Mouse (Mus musculus) ES-E14 (cell line): ENCODE measurements around the gene Crip3. TPM values are rescaled to one million over a fixed set of nuclear protein-coding genes. Genes with fewer than 3 reads are reported as not detected.

Experiments used
- DNase-seq: peaks from one replicate; pipeline ENCODE4 v3.0.0-alpha.2; 2013; ENCODE audit warnings: low read depth, low spot score
- H3K27ac ChIP-seq: 2 replicates; pipeline ENCODE4 v1.5.1; 2012; ENCODE audit warnings: low read depth, mild to moderate bottlenecking, low read length, moderate library complexity, mixed read lengths; ENCODE audit not compliant: poor library complexity, insufficient read depth, severe bottlenecking
- H3K36me3 ChIP-seq: 2 replicates; pipeline ENCODE4 v1.6.1; 2012; ENCODE audit warnings: mild to moderate bottlenecking, low read length, moderate library complexity, mixed read lengths; ENCODE audit not compliant: control insufficient read depth, poor library complexity, insufficient read depth, severe bottlenecking
- H3K4me1 ChIP-seq, 2 experiments: fragments of 150-350 bp in 1 of 2; sonication (generic) in 1 of 2; 2 replicates each; pipeline ENCODE4 v1.6.1; 2012; ENCODE audit warnings: low read length in 2 of 2, mild to moderate bottlenecking in 1 of 2, mixed read lengths in 1 of 2; ENCODE audit not compliant: control insufficient read depth in 2 of 2, insufficient read depth in 2 of 2, poor library complexity in 1 of 2
- H3K4me3 ChIP-seq, 2 experiments: fragments of 150-350 bp in 1 of 2; sonication (generic) in 1 of 2; 2 replicates each; pipeline ENCODE4 v1.5.1; 2012; ENCODE audit warnings: low read length in 2 of 2, low read depth in 1 of 2, mild to moderate bottlenecking in 1 of 2, mixed read lengths in 1 of 2; ENCODE audit not compliant: insufficient read depth in 1 of 2, poor library complexity in 1 of 2, severe bottlenecking in 1 of 2
- H3K9ac ChIP-seq: 2 replicates; pipeline ENCODE4 v1.6.1; 2012; ENCODE audit warnings: low read depth, mild to moderate bottlenecking, low read length, mixed read lengths; ENCODE audit not compliant: poor library complexity, insufficient read depth, severe bottlenecking
- H3K9me3 ChIP-seq: fragments of 150-350 bp; sonication (generic); 2 replicates; pipeline ENCODE4 v1.6.1; 2012; ENCODE audit warnings: low read depth, mild to moderate bottlenecking, low read length; ENCODE audit not compliant: control insufficient read depth, insufficient read depth
- CHD2 ChIP-seq: IDR thresholded peaks from 2 replicates; pipeline ENCODE4 v1.6.1; 2014; ENCODE audit warnings: mild to moderate bottlenecking, low read depth, low read length, inconsistent platforms
- HCFC1 ChIP-seq: IDR thresholded peaks from 2 replicates; pipeline ENCODE4 v1.6.1; 2012; ENCODE audit warnings: low read length, inconsistent platforms, borderline replicate concordance; ENCODE audit not compliant: insufficient read depth
- MAFK ChIP-seq: IDR thresholded peaks from 2 replicates; pipeline ENCODE4 v1.6.1; 2014; ENCODE audit warnings: mild to moderate bottlenecking, low read depth, low read length, inconsistent platforms; ENCODE audit not compliant: insufficient read depth
- ZNF384 ChIP-seq: IDR thresholded peaks from 2 replicates; pipeline ENCODE4 v1.6.1; 2012; ENCODE audit warnings: low read depth, low read length, inconsistent platforms
- in situ Hi-C, 2 experiments: fragments of 600-800 bp; cut with MboI; formaldehyde crosslinking; loops; one replicate each; pipeline ENCODE4 v1.15.1; 2025; ENCODE audit warnings: low sequenced_read_pairs in 2 of 2, inconsistent platforms in 1 of 2; ENCODE audit not compliant: unreplicated experiment in 2 of 2
- total RNA-seq: library from RNA; depleted of rRNA; stranded (reverse); fragments of 300-350 nt; gene quantifications from 2 replicates; pipeline ENCODE4 v1.2.3, GENCODE M21; 2012; rRNA removed

Gene Crip3
- total RNA-seq = 0.49 and 0.79 TPM in 2 replicates

DNA sequence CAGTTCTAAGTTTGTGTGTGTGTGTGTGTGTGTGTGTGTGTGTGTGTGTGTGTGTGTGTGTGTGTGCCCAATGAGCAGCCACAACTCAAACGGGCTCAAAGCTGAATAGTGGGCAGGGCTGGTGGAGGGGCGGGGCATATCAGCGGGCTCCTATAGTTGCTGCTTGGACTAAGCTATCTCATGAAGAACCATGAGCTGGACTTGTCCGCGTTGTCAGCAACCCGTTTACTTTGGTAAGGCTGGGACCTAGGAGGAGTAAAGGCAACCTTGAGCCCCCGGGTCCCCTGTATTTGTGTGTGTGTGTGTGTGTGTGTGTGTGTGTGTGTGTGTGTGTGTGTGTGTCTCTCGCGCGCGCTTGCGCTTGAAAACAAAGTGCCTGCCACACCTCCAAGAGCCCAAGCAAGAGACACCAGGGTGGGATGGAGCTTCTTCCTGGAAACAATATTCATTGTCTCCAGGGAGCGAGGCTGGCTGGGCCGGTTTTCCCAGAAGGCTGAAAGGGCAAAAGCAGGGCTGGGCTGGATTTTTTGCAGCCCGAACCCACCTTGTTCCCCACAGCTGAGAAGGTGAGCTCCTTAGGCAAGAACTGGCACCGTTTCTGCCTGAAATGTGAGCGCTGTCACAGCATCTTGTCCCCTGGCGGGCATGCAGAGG lies at the start of gene Crip3:
TSS of gene Crip3 (plus strand) at position 166 of the 654 bp plus-strand sequence.
- Histone ChIP-seq H3K4me3 (peak within 1 kb of the TSS; percentile 13 to 26; a peak in 2 of 4 replicates), H3K27ac (no peak within 1 kb of the TSS), H3K36me3 (no peaks in the 10 kb centered on the region), H3K9ac (no peak within 1 kb of the TSS), H3K4me1 (peaks cover 0 to 10% of the 10 kb centered on the region in 2 experiments; a peak in 1 of 4 replicates), H3K9me3 (no peaks in the 10 kb centered on the region)
- TF ChIP-seq ZNF384 (no peak), CHD2 (peak; percentile 63; the same call in 1 of the 2 replicates)
- in situ Hi-C loops = no loop called here
- no peak for DNase-seq

DNA sequence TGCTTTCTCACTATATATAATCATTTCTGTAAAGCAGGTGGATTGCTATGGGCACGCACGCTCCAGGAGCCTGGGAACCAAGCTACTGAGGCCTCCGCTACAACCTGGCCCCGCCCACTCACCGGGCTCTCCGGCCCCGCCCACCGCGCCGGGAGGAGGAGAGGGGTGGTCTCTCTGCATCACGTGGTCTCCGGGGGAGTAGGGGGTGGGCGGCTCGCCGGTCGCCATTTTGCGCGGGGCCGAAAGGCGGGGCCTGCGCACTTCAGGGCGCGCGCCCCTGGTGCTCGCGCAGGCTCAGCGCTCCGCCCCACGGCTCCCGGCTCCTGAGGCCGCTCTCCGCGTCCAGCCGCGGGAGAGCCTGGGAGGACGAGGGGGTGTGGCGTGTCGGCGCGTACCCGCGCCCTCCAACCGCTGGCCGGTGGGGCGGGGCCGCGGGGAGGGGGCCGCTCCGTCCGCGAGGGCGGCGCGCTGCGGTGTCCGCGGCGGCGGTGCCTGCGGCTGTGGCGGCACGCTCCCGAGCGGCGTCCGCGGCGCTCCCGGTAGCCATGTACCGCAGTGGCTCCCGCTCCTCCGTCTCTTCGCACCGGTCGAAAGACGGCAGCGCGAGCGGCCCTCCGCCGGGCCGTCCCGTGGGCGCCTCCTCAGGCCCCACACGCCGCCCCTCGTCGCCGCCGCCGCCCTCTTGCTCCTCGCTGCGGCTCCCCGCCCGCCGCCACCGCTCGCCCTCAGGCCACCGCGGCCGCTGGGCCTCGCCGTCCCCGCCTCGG lies 45.2 kb upstream of the Crip3 start, which contains the start of gene Zfp318:
TSS of gene Zfp318 (plus strand) at position 438 of the 767 bp plus-strand sequence.
- peak; percentile 94 for DNase-seq
- Histone ChIP-seq H3K4me3 (peak within 1 kb of the TSS; percentile 87 to 89), H3K27ac (peak within 1 kb of the TSS; percentile 36; the same call in 1 of the 2 replicates), H3K9me3 (no peaks in the 10 kb centered on the region), H3K36me3 (peaks cover 2% of the 10 kb centered on the region; the same call in 1 of the 2 replicates), H3K4me1 (no peaks in the 10 kb centered on the region), H3K9ac (peak within 1 kb of the TSS; percentile 95)
- peak; percentile 62 for TF ChIP-seq HCFC1
- no peak for TF ChIP-seq MAFK
- in situ Hi-C loops = no loop called here

DNA sequence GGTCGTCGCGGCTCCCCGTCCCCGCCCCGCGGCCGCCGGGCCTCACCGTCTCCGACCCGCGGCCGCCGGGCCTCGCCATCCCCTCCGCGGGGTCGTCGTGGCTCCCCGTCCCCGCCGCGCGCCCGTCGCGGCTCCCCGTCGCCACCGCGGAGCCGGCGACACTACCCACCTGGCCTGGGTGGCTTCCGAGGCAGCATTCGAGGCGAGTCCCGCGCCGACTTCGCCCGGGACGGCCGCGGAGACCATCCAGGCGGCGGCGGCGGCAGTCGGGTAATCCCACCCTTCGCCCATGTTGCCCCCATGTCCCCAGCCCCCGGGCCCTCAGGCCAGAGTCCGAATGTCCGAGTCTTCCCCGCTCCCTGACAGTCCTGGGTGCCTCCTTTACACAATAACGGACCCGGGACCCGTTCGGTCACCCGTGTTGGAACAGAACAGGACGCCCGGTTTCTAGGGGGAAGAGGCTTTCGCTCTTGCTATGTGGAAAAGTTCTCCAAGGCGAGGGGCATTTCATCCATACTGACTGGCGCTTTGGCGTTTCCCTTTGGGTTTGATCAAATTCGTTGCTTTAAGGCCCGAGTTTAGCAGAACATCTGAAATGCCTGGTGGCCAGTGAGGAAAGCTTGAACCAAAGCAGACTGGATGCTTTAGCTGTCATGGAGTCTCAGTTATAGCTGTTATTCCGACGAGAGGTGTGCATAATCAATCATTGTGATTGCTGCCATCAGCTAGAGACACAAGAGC lies 44.5 kb upstream of the Crip3 start:
- Histone ChIP-seq H3K9ac (peak overlapping the region; percentile 95), H3K27ac (peak overlapping the region; percentile 36; the same call in 1 of the 2 replicates), H3K9me3 (no peaks in the 10 kb centered on the region), H3K36me3 (peaks cover 2% of the 10 kb centered on the region), H3K4me3 (peak overlapping the region; percentile 87 to 89), H3K4me1 (no peaks in the 10 kb centered on the region)
- in situ Hi-C loops = no loop called here
- TF ChIP-seq ZNF384 (no peak), MAFK (no peak), HCFC1 (no peak)
- DNase-seq = no peak

DNA sequence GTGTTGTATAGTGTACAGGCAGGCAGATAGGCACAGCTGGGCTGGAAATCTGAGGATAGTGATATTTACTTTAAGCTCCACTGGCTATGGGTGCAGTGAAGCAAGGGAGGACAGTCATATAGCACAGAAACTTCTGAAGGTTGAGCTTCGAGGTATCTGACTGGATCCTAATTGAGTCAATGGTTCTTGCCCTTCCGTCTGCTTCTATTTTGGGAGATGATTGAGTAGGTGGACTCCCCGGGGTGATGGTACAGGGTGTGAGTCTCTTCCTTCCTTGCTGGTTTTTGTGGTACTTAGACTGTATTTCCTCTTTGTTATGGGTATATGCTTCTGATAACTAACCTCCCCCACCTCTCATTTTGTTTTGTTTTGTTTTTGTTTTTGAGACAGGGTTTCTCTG lies 40.5 kb upstream of the Crip3 start:
- TF ChIP-seq MAFK = no peak
- H3K4me3 ChIP-seq = no peak overlapping the region
- DNase-seq = no peak
- no peak overlapping the region for H3K27ac ChIP-seq
- H3K9ac ChIP-seq = no peak overlapping the region
- H3K36me3 ChIP-seq = peaks cover 2% of the 10 kb centered on the region
- in situ Hi-C loops = no loop called here
- no peaks in the 10 kb centered on the region for H3K4me1 ChIP-seq
- H3K9me3 ChIP-seq = no peaks in the 10 kb centered on the region
